Mouse (Mus musculus) T-cell, adult 2 months (primary cell): Measurements from ENCODE around the gene Cyp27a1.

Source experiments
- DNase-seq: peaks from one replicate; pipeline ENCODE4 v3.0.0; 2022; ENCODE audit warnings: low spot score

Gene Cyp27a1

DNA sequence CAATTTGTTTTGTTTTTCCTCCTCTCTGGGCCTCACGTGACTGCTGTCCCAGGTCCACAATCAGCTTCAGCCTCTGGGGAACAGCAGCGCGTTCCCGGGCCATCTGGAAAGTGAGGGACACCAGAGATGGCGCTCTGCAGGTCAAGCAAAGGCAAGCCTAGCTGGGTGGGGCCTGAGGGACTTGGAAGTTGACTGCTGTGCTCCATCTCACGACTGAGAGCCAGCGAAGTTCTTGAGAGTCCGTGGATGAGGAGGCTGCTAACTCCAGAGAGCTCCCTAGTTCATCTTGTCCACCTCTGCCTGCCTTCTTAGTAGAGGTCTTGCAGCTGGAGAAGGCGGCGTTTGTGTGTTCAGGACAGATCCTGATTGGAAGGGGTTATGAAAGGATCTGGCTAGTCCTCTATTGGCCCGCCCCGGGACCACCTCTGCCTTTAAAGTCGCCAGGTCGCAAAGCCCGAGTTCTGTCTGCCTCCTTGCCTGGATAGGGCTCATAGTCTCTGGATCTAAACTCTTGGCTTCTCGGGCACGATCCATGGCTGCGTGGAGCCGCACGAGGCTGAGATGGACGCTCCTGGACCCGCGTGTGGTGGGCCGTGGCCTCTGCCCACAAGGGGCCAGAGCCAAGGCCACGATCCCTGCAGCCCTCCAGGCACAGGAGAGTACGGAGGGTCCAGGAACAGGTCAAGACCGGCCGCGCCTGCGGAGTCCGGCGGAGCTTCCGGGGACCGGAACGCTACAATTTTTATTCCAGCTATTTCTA is at the start of gene Cyp27a1:
Gene Cyp27a1, plus strand, starts transcription at position 476 of the 760 bp plus-strand sequence.
- DNase-seq = no peak

GRCm38 (mm10) chr1:74665153-74665552 is 48.2 kb upstream of the Cyp27a1 start:
- no peak for DNase-seq

DNA sequence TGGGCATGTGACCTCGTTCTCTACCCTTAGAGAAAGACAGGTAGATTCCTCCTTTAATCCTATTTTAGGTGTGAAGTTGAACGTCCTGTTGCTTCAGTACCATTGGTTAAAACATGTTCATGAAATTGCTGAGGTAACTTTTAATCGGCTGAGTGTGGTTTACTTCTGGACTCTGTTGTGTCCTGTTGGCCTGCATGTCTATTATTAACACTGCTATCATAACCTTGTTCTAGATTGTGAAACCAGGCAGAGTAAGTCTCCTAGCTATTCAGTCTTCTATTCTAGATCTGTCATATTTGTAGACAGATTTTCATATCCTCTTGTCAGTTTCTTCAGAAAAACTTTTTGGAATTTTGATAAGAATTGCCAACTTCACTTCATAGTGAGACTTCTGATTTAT is 45.0 kb upstream of the Cyp27a1 start:
- DNase-seq = no peak

GRCm38 (mm10) chr1:74672731-74673130 is 40.6 kb upstream of the Cyp27a1 start:
- no peak for DNase-seq

DNA sequence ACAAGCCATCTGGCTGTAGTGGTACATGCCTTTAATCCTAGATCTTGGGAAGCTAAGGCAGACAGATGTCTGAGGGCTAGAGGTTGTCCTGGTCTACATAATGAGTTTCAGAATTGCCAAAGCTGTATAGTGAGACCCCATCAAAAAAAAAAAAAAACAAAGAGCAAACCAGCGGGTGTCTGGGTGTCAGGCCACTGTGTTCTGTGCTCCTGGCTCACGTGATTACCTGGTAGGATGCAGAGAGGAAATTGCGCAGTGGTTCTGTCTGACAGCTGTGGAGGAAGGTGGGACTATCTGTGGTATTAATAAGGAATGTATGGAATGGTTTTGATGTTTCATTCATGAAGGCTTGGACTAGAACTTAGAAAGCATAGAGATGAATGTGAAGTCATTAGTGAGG is 36.5 kb upstream of the Cyp27a1 start:
- no peak for DNase-seq

- DNase-seq = no peak
Observed at GRCm38 (mm10) chr1:74677843-74678242, 35.5 kb upstream of the Cyp27a1 start.

GRCm38 (mm10) chr1:74687131-74687530 is 26.2 kb upstream of the Cyp27a1 start:
- no peak for DNase-seq

GRCm38 (mm10) chr1:74693891-74694583 is 19.3 kb upstream of the Cyp27a1 start:
- DNase-seq = no peak

DNA sequence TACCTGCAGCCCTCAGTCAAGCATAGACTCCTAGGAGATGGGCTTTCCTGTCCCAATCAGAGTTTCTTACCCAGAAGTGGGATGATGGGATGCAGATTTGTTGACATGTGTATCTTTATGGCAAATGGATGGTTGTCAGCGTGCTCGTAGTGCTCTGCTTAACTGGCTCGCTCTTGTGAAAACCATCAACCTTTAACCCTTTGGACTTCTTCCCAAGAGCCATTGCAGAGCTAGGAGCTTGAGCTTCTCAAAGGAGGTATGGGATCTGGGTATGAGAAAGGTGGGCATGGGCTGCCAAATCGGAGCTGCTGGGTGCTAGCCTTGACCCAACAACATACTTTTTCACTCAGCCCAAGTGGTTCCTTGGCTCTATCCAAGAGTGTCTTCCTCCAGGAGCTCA is 17.5 kb upstream of the Cyp27a1 start:
- no peak for DNase-seq

DNA sequence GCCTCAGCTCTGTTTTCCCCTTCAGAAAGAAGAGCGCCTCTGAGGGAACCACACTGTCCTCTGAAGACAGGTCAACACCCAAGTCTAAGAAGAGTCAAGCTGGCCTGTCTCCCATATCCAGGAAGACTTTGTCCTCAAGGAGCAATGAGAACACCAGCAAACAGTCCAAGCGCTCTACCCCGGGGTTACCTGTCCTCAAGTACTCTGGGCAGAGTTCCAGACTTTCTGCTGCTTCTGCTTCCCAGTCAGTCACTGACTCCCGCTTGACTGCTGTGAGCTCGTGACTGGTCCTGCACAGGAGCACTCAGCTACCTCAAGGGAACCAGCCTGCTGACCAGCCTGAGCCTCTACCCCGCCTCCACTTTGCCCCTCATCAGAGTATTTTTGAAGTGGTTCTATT is 16.0 kb upstream of the Cyp27a1 start:
- DNase-seq = no peak

GRCm38 (mm10) chr1:74698353-74698752 is 15.0 kb upstream of the Cyp27a1 start:
- DNase-seq = no peak

- DNase-seq = no peak
Observed at GRCm38 (mm10) chr1:74698791-74699190, 14.6 kb upstream of the Cyp27a1 start.

DNA sequence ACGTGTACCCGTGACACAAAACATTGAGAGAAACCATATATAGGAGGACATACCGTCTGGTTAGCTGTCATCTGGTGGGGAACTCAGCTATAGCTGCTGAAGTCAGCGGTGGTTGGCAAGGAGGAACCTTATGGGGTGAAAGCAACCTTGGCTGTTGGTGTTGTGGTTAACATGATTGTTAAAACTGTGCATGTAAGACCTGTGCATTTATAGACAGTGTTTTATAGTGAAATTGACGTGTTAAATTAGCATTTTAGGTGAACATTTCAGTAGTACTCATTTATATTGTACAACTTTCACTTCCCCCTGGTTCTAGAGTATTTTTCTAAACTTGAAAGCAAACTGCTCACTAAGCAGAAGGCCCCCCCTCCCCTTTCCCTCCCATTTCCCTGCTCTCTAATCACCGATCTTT is 11.2 kb upstream of the Cyp27a1 start:
- no peak for DNase-seq

DNA sequence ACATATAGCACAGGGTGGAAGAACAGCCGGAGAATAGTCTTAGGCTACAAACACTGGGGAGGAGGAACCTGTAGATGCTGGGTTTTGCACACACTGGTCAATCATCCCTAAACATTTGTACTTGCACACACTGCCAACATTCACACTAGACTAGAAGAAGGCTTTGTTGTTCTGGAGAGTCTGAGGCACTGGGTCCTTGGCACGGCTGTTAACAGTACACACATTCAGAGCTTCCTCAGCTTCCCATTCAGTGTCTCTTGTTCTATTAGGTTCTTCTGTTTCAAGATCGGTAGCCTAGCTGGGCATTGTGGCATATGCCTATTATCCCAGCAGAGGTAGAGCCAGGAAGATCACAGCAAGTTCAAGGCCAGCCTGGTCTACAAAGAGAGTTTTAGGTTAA is 9.2 kb upstream of the Cyp27a1 start:
- no peak for DNase-seq

DNA sequence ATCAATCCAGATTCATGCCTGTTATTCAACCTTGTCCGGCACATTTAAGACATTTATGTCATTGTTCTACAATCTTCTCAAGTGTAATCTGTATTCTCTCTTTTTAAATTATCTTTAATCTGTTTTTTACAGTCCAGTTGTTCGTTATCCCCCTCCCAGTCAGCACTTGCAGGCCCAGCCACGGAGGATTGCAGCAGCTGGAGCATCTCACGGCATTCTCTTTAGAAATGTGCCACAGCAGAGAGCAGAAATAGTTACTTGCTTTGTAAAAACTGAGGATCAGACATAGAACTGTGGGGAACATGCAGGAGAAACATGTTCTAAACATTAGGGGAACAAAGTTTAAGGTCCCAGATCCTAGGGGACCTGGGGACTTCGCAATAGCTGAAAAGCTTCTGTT is 8.4 kb upstream of the Cyp27a1 start:
- no peak for DNase-seq

GRCm38 (mm10) chr1:74709566-74709965 is 3.8 kb upstream of the Cyp27a1 start:
- DNase-seq = no peak

DNA sequence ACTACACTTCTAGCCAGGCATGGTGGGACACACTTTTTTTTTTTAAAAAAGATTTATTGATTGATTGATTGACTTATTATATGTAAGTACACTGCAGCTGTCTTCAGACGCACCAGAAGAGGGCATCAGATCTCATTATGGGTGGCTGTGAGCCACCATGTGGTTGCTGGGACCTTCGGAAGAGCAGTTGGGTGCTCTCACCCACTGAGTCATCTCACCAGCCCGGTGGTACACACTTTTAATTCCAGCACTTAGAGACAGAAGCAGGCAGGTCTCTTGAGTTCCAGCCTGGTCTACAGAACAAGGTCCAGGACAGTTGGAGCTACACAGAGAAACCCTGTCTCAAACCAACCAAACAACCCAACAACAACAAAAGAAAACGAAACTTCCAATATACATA is 1.3 kb upstream of the Cyp27a1 start:
- no peak for DNase-seq

- DNase-seq = no peak
Observed at GRCm38 (mm10) chr1:74712461-74713098, 794 bp upstream of the Cyp27a1 start.

DNA sequence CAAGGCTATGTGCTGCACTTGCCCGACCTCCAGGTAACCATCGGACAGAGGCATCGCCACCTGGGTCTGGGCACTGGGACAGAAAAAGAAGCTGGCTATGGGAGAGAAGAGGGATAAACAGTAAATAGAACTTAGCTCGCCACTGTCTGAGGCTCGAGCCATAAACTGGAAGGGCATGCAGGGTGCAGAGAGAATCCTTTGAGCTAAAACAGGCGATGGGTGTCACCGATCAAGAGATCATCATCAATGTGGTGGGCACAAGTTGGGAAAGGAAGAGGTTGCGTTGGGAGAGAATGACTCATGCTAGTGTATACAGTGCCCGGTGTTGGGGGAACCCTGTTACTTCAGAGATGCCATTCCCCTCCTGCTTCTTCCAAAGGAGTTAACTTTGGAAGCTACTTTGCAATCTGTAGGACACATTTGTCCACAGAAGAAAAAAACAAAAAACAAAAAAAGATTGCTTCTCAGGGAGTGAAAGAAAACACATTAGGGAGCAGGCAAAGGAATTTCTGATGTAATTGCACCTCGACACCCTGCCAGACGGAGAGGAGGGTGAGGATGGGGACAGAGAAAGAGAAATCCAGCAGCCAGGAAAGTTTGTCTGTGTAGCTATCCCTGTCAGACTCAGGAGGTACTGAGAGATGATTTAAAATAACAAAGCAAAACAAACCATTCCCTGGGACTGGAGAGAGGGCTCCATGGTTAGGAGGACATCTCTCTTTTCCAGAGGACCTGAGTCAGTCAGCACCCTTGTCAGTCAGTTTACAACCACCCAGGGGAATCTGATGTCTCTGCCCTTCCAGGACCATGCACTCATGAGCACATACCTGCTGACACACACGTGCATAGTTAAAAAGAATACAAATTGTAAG is 721 bp downstream of the Cyp27a1 start:
- DNase-seq = no peak

- DNase-seq = no peak
Observed at GRCm38 (mm10) chr1:74714967-74715366, 1.6 kb downstream of the Cyp27a1 start.

- DNase-seq = no peak
Observed at GRCm38 (mm10) chr1:74715468-74715867, 2.1 kb downstream of the Cyp27a1 start.

DNA sequence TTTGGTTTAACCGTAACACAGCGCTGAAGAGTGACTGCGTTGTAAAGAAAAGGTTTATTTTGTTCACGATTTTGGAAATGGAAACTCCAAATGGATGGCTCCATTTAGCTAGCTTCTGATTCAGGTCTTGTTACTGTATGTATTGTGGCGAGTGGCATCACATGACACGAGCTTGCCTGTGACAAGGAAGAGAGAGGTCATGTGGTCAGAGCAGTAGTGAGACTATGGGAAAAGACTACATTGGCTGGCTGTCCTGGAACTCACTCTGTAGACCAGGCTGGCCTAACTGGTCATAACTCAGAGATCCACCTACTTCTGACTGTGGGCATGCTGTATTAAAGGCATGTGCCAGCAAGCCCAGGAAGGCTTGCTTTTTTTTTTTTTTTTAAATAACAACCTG is 2.5 kb downstream of the Cyp27a1 start:
- DNase-seq = no peak
